Mouse (Mus musculus): ENCODE data around the gene Nsf.

Gene Nsf

DNA sequence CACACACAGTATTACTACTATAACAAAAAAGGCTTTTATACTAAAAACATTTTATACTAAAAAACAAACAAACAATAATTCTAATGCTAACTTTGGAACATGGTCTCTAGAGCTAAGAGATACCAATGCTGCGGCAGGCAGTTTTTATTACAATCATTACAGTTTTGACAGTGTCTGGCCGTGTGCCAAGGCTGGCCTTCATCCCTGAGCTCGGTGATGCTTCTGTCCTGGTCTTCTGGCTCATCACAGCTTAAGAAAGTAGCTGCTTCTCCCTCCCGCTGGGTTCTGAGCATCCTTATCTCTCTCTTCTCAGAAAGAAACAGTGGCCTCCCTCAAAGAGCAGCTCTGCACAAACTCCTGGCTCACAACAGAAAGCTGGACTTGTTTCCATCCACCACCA is 123.9 kb downstream of the Nsf start:
- DNase-seq: no peak

- DNase-seq: no peak
These were observed 125.0 kb downstream of the Nsf start for GRCm38 (mm10) chr11:103828866-103829265.

DNA sequence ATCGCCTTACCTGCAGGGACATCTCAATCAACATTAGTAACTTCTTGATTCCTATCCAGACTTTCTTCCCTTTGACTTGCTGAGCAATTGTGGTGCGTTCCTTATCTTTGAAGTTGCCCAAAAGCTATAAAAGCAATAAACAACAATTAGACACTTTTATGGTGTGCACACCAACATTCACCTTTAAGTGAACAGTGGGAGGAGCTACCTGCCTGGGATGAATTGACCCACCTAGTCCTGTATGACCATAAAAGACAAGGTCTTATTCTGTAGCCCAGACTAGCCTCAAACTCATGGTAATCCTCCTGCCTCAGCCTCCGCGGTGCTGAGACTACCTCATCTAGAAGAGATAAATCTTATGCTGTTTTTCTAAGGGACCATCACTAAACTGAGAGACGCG is 126.7 kb downstream of the Nsf start:
- no peak for DNase-seq

GRCm38 (mm10) chr11:103816719-103817118 is 137.1 kb downstream of the Nsf start:
- no peak for DNase-seq

- no peak for DNase-seq
These were observed 137.9 kb downstream of the Nsf start for GRCm38 (mm10) chr11:103815986-103816385.

GRCm38 (mm10) chr11:103814808-103815207 is 139.0 kb downstream of the Nsf start:
- no peak for DNase-seq

DNA sequence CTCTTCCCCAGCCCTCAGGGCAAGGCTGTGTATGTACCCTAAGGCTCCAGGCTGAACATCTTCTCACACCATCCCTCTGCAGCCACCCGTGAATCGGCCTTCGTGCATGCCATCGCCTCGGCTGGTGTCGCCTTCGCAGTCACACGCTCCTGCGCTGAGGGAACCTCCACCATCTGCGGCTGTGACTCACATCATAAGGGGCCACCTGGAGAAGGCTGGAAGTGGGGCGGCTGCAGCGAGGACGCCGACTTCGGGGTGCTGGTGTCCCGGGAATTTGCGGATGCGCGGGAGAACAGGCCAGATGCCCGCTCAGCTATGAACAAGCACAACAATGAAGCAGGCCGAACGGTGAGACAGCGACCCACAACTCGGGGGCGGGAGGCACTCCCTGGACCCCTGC is 142.6 kb downstream of the Nsf start:
- DNase-seq: no peak

- DNase-seq: no peak
These were observed 143.2 kb downstream of the Nsf start for GRCm38 (mm10) chr11:103810631-103811030.

DNA sequence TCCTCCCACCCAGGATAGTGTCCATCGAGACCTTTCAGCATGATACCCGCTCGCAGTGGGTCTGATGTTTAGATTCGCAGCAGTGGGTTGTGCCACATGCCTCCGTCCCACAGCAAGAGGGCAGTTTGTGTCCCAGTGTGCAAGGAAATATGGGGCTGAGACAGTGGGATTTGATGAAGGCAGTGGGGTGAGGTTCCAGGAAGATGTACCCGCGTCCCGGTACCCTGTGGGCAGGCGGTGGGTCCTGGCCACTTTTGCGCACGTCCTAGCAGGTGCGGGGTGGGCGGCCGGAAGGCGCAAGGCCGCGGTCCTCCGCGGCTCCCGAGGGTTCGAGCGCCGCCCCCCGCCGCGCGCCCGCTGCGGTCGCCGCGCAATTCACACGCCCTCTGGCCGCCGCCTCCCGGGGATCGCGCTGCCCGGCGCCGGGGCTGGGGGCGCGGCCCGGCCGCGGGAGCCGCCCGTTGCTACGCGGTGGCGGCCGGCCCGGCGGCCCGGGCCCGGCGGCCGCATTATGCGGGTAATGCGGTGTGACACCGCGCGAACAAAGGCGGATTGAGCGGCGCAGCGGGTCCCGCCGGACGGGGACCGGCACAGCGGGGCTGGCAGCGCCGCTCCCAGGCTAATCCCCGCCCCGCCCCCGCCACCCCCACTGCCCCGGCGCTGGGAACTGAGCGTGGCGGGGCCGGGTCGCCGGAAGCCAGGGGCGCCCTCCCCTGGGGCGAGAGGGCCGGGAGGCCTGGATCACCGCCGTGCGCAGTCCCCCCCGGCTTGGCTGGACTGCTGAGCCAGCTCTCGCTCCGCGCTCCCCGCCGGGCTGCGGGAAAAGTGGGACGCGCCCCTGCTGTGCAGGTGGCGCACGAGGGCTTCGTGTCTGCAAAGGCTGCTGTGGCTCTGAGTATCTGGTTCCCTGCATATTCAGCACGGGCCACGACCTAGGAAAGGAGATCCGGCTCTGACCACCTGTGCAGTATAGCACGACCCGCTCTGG is 144.0 kb downstream of the Nsf start:
- DNase-seq: peak in 1 of 2 experiments; percentile 37

DNA sequence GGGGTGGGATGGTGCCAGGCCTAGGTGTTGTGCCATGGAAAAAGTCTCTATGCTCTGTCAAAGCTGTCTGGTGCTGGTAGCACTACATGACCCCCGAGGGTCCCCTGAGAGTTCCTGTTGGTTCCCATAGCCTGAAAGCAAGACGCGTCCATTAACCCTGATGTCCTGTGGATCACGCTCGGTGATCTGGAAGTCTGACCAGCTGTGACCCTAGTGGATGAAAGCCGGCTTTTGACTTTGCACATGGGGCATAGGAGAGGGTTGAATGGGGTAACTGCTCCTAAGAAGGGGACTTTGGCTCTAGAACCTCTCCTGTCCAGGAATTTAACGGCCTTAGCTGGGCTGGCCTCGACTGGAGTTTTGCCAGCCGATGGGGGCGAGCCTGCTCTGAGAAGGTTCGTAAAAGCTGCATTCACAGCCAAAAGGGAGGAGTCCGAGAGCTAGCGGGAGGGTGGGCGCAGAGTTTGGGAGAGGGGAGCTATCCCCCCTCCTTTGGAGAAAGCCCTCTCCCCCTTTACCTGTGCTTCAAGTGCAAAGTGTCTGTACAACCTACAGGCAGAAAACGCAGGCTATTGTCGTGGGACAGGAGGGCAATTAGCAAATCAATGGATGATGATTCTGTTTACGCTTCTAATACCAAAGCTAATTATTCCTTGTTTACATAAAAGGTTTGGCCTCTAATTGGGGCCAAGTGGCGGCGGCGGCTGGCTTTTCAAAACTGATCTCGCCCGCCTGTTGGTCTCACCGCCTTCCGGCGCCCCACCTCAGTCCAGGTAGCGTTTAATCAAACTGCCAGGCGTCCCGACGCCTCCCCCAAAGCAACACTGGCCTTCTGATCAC is 144.9 kb downstream of the Nsf start:
- DNase-seq: no peak

GRCm38 (mm10) chr11:103807966-103808365 is 145.9 kb downstream of the Nsf start:
- no peak for DNase-seq

GRCm38 (mm10) chr11:103804804-103805203 is 149.1 kb downstream of the Nsf start:
- no peak for DNase-seq

GRCm38 (mm10) chr11:103804126-103804525 is 149.7 kb downstream of the Nsf start:
- no peak for DNase-seq

DNA sequence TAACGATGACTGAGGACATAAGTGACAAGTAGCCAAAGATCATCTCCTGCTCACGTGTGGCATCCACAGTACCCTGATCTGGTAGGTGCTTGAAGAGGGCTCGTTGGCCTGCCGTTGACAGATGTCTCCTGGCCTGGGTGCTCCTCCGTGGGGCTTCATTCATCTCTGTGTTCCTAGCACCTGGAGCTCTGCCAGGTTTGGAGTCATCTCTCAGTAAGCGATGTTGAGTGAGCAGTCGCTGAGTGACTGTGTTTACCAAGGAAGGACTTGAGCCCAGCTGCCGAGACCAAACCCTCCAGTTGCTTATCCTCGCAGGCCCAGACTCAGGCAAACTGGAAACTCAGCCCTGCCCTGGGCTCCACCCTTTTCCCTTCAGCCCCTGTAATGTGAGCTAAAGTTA is 152.7 kb downstream of the Nsf start:
- DNase-seq: no peak

DNA sequence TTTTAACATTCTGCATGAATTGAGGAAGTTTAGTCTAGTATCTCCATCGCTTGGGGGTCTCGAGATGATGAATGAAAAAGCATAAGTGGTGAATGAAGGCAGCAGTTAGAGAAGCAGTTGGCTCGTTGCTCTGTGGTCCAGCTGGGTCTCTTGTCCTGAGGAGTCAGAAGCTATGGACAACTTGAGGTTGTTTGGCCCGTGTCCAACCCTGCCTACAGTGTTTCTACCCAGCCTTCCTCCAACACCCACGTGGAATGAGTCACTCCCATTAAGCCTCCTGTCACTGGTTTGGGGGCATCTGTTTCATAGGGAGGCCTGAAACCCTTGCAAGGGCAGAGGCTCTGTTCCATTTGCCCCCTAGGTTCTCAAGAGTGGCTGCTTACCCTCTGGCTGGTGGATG is 163.9 kb downstream of the Nsf start:
- no peak for DNase-seq

DNA sequence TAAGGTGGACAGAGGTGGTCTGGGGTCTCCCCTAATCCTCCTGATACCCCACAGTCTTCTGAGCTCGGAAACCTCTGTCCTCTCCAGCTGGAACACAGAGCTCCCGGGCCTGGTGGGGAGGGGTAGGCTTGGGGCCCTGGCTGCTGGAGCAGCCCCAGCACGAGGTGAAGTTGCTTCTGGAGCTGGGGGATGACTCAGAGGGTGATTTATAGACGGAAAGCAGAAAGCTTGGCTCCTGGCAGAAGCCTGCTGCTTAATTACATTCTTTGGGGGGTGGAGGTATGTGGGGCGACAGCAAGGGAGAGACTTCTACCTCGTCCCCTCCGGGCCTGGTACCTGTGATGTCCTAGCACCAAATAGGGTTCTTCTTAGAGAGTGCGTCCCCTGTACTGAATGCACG is 173.7 kb downstream of the Nsf start:
- no peak for DNase-seq

- no peak for DNase-seq
These were observed 179.7 kb downstream of the Nsf start for GRCm38 (mm10) chr11:103774228-103774530.

DNA sequence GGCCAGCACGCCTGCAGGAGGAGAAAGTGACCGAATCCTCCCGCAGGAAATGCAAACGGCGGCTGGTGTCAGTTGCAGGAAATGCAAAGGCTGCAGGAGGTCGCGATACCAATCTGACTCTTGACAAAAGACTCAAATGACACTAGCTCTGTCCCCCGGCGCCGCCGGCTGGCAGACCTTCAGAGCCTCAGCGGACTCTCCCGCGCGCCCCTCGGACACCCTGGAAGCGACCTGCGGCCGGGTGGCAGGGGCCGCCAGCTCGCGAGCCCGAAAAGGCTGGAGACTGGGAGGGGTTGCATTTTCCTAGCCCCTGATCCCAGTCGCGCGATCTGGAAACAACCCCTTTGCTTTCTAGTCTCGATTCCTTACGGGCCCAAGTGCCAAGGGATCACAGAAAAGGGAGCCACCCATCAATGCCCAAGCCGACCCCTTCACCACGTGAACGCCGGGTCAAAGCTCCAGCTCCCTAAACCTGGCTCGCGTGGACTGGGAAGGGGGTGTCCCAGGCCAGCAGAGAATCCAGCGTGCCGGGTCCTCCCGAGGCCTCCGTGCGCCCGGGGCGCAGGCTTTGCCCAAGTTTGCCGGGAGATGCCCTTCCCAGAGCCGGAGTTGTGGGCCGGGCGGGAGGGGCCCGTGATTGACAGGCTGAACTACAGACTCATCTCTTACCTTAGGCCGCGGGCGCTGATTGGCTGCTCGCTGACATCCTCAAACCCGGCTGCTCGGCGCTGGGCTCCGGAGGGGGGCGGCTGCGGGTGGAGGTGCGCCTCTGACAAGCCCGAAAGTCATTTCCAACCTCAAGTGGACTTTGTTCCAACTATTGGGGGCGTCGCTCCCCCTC is 180.2 kb downstream of the Nsf start, which contains the start of gene Wnt3:
Wnt3 (plus strand) TSS at position 764 of the 841 bp plus-strand sequence.
- no peak for DNase-seq

GRCm38 (mm10) chr11:103772505-103773386 is 181.1 kb downstream of the Nsf start:
- DNase-seq: no peak
